Mouse (Mus musculus) neural tube, embryonic 10.5 days (tissue): ENCODE measurements around the gene Slc12a6.
A peak's percentile ranks its signal among the peaks of the same experiment; 100 is the strongest.

ENCODE experiments used
- DNase-seq: peaks from one replicate; pipeline ENCODE4 v3.0.0-alpha.2; 2017; ENCODE audit warnings: low spot score; ENCODE audit errors: extremely low spot score

Slc12a6 gene

GRCm38 (mm10) chr2:112265448-112266241, at the start of gene Slc12a6:
Gene Slc12a6, plus strand, starts transcription at chr2:112265825.
- peak; percentile 90 for DNase-seq

- DNase-seq, result no peak
Measured at GRCm38 (mm10) chr2:112215977-112216376, 49.6 kb upstream of the Slc12a6 start.

- no peak for DNase-seq
Measured at GRCm38 (mm10) chr2:112217614-112218013, 48.0 kb upstream of the Slc12a6 start.

GRCm38 (mm10) chr2:112220880-112221279, 44.7 kb upstream of the Slc12a6 start:
- DNase-seq, result no peak

- no peak for DNase-seq
Measured at GRCm38 (mm10) chr2:112222607-112223006, 43.0 kb upstream of the Slc12a6 start.

DNA sequence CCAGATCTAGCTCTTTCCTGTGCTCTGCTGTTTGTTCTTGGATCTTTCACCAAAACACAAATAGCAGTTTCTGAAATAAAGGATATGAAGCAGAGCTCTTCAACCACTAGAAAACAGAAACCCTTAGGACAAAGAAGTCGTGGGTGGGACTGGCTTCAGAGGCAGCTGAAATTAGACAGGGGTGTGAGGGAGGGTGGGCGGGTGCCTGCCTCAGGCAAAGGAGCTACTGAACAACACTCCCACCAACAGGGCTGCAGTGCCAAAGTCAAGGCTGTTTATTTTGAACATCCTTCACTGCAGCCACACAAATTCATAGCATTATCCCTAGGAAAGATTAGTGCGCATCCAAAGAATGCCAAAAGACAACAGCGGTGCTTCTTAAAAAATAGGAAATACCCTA, 41.3 kb upstream of the Slc12a6 start:
- DNase-seq, result no peak

DNA sequence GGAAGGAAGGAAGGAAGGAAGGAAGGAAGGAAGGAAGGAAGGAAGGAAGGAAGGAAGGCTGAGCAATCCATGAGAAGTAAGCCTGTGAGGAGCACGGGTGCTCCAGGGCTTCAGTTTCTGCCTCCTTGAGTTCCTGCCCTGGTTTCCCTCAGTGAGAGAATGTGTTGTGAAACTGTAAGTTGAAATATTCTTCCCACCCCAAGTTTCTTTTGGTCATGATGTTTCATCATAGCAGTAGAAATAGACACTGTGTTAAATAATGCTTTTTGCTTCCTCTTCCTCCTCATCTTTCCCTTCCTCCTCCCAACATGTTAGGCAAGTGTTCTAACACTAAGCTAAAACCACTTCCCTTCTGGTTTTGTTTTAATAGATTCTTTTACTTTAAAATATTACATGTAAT, 33.0 kb upstream of the Slc12a6 start:
- DNase-seq, result no peak

DNA sequence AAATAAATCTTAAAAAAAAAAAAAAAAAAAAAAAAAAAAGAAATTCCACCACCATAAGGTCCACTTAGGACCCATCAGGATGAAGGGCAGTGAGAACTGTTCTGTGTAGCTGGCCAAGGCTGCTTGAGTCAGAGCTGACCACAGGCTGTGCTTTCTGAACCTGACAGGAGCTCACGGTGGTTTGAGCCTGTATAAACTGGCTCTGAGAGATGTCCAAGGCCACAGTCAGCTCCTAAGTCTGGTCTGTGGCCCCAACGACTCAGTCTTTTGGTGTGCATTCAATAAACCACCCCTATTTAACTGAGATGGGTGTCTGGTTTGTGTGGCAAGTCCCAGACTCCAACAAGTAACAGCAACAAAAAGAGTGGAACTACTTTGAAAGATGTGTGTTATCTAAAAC, 29.0 kb upstream of the Slc12a6 start:
- no peak for DNase-seq

- DNase-seq, result no peak
Measured at GRCm38 (mm10) chr2:112238006-112238405, 27.6 kb upstream of the Slc12a6 start.

DNA sequence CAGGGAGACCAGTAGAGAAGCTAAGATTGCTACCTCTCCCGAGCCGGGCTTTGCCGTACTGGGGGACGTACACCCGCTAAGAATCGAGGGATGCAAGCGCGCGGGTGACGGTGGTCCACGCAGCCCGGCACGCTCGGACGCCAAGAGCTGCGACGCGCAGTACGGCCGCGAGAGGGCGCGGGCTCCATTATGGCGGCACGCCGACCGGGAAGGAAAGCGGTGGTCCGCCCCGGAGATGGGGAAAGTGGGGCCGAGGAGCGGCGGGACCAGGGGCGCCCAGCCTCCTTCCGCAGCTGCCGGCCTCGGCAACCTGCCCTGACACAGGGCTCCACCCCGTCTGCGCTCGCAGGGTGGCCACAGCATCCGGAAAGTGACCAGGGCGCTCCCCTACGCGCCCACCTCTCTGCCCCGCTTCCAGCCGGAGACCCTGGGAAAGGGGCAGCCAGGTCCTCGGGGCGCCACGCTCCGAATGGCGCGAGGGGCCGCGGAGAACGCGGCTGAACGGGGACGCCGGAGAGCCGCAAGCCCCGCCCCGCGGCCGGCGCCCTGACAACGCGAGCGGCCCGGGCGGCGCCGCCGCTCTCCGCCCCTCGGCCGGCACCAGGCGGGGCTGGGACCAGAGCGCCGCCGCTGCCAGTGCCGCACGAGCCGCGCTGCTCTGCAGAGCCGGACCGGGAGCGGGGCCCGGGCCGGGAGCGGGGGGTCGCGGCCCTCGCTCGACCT, 26.3 kb upstream of the Slc12a6 start, which contains the start of gene Lpcat4:
TSS of gene Lpcat4 (plus strand) at position 257 of the 723 bp plus-strand sequence.
- DNase-seq, result peak; percentile 93

DNA sequence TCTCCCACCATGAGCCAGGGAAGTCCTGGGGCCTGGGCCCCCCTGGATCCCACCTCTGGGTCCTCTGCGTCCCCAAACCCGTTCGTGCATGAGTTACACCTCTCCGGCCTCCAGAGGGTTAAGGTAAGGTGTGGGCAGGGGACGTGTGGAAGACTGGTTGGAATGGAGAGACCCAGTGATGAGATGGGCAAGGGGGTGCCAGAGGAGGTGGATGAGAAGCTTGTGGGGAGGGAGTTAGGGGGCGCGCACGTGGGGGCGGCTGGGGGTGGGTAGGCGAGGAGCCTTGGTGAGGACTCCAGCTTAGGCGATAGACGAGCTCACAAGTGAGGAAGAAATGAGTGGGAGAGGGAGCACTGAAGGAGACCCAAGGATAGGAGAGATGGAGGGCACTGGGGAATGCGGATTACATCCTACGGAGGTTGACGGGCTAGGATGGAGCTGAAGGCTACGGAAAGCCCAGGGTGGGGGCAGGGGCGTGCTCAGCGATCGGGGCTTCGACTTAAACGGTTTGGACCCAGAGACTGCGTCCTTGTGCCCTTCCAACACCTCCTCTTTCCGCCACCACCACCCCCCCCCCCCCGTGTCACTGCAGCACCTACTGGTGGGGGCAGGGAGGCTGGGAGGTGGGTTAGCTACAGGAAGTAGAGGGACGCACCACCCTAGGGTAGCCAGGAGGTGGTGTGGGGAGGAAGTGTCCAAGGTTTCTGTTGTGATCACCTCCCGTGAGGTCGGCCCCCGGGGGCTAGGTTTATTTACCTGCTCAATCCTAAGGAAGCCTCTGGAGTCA, 25.5 kb upstream of the Slc12a6 start:
- peak; percentile 57 for DNase-seq

DNA sequence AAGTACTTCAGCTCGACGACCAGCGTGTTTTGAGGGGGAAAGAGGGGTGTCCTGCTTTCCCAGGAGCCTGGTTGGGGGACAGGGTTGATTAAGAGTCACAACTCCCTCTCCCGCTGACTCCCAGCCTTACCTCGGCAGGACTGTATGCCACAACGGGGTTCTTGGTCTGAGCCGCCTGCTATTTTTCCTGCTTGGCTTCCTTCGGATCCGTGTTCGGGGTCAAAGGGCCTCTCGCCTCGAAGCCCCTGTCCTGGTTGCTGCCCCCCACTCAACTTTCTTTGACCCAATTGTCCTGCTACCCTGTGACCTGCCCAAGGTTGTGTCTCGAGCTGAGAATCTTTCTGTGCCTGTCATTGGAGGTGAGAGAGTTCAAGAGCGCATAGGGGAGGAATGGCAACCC, 23.8 kb upstream of the Slc12a6 start:
- DNase-seq, result no peak

GRCm38 (mm10) chr2:112245307-112245706, 20.3 kb upstream of the Slc12a6 start:
- no peak for DNase-seq

GRCm38 (mm10) chr2:112246193-112246592, 19.4 kb upstream of the Slc12a6 start:
- no peak for DNase-seq

DNA sequence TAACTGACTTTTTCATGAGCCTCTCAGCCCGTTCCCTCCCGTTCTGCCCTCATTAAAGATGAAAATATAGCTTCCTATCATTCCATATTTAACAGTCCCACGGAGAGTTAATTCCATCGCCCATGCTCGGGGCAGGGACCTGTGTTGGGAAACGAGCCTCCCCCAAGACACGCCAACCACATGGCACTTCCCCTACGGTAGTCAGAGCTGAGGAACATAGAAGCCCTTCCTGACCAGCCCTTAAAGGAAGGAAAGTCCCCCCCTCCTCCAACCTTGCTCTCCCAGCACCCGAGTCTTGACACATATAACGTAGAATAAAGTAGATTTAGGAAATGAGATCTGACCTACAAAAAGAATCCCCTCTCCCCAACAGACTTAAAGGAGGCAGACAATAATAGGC, 18.3 kb upstream of the Slc12a6 start:
- no peak for DNase-seq

- no peak for DNase-seq
Measured at GRCm38 (mm10) chr2:112249780-112250453, 15.7 kb upstream of the Slc12a6 start.

DNA sequence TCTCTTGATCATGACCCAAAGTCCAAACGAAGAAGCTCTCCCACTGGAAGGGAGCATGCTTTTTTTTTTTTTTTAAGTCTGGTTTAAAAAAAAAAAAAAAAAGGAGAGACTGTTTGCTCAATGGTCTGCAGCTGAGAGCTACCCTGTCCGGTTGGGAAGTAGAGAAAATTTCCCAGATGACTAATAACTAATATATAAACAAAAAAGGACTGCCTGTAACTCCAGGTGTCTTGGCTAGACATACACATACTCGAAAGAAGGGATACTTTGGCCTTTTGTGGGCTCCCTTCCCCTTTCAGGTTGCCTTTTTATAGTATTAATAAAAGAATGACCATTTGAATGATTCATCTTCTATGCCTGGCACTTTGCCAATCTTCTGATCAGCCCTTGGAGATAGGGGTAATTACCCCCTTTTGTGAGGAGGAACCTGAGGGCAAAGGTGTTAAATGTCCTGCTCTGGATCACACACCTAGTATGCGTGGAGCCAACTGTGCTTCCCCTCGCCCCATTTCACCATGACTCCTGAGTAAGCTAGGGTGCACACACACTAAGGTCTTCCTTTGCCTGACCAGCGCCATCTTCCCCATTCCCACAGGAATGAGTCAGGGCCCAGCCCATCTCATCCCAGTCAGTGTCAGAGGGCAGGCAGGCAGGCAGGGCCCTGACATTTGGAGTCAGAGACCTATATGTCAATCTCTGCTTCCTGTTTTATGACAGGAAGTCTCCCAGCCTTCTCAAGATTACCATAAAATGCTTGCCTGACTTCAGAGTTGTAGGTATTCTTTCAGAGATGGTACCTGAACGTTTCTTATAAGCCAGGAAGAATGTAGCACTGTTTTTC, 10.7 kb upstream of the Slc12a6 start:
- DNase-seq, result no peak

- no peak for DNase-seq
Measured at GRCm38 (mm10) chr2:112259241-112259962, 6.2 kb upstream of the Slc12a6 start, which contains the start of gene Nutm1. Gene Nutm1, minus strand, starts transcription at chr2:112259291.
